In the genomic region with DNA sequence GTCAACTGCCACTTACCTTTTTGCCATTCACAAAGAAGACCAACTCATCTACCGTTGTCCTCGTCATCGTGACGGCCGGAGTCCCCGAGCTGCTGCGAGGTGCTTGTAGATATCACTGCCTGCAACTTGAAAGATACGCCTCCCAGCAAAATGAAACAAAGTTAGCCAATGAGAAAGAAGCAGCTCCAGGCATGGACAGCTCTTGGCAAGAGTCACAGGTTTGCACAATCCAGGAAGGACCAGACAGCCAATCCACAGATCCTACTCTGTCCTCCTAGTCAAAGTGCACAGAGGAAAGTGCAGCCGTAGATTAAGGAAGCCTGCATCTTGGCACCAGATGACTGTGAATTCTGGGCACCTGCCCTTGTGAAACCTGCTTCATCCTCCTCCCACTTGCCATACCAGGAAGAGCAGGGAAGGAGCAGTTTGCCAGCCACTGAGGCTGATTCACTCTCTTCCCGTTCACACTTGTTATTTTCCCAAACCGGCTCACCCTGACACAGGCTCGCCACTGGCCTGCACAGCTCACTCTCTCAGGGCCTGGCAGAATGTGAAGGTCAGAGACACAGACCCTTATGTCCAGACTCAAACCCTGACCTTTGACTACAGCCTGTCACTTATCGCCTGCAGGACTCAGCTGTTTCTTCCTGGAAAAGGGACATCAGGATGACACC, we compare ENCODE assay signal across 8 mouse cellular contexts. TPM values are rescaled to one million over a fixed set of nuclear protein-coding genes. Genes with fewer than 3 reads are reported as not detected.
A peak's percentile ranks its signal among the peaks of the same experiment; 100 is the strongest.
DNase-seq lines count a peak whose midpoint lies in the region; TF ChIP-seq lines count a peak whose summit lies in the region.

A gene (minus strand): TSS at position 135 of the 674 bp plus-strand sequence.

- H3K4me1 ChIP-seq in brown adipose tissue, adult 24 weeks (ENCODE audit: control insufficient read depth, insufficient read depth, insufficient read length, low read length): peaks cover 22% of the 10 kb centered on the region

- no peak within 1 kb of the TSS for H3K27ac ChIP-seq in left cerebral cortex, adult 2 months
- peak within 1 kb of the TSS; percentile 91 for H3K27ac ChIP-seq in brown adipose tissue, adult 24 weeks (replicated peaks; ENCODE audit: low read depth, low read length)

- no peak for TF ChIP-seq CTCF in left cerebral cortex, adult 2 months (IDR thresholded peaks at IDR 0.05)

- peak within 1 kb of the TSS; percentile 5; the same call in 1 of the 2 replicates for H3K4me3 ChIP-seq in left cerebral cortex, adult 2 months
- H3K4me3 ChIP-seq in brown adipose tissue, adult 24 weeks (ENCODE audit: insufficient read depth, low read depth, low read length): peak within 1 kb of the TSS; percentile 70

- no peak for DNase-seq in left cerebral cortex, adult 2 months (ENCODE audit: extremely low spot score in 1 of 2, low spot score in 2 of 2)
- DNase-seq in left cerebral cortex, adult 9 months (ENCODE audit: low spot score in 2 of 2): no peak
- DNase-seq in heart, postnatal 4 days: peak; percentile 46
- peak; percentile 93 for DNase-seq in lung, postnatal 25 days (ENCODE audit: low spot score)
- DNase-seq in cerebellum, adult 9-10 months: no peak
- no peak for DNase-seq in MN1 (ENCODE audit: low spot score)
- no peak for DNase-seq in layer of hippocampus, postnatal 25 days (ENCODE audit: extremely low spot score in 1 of 2, low spot score in 1 of 2)

- intact Hi-C loops in left cerebral cortex, adult 2 months (cut with DNase I): no loop called here

RNA-seq across cellular contexts. Expression of the gene that starts here (rescaled TPM):
- total RNA-seq in left cerebral cortex, adult 2 months (2021): 10 to 100 TPM; 15.4 to 17.6 TPM
- polyA plus RNA-seq in brown adipose tissue, adult 24 weeks (2012; ENCODE audit: insufficient read depth, insufficient read length, missing spikeins): 46.7 and 49.3 TPM in 2 replicates
- 1 to 10 TPM; 3.7 to 4.6 TPM for total RNA-seq in heart, postnatal 4 days (2021)
- 1 to 10 TPM; 3.1 to 4.6 TPM for total RNA-seq in layer of hippocampus, postnatal 25 days (2021)

Comparison
In these comparisons a context has a peak if more than half of its experiments do, and no peak if none do; other contexts are left out.
1. DNase-seq: peak in heart, postnatal 4 days (single experiment) and lung, postnatal 25 days (single experiment); none in left cerebral cortex, adult 2 months (0 of 2), left cerebral cortex, adult 9 months (0 of 2), cerebellum, adult 9-10 months (single experiment), MN1 (single experiment) and layer of hippocampus, postnatal 25 days (0 of 2).